Mouse (Mus musculus) urinary bladder, postnatal 14 days (tissue): Measurements from ENCODE around the gene Vmn1r1.
A peak's percentile ranks its signal among the peaks of the same experiment; 100 is the strongest.

Source experiments
- DNase-seq: peaks from one replicate; pipeline ENCODE4 v3.0.0; 2021; ENCODE audit warnings: low spot score

The Vmn1r1 gene

GRCm38 (mm10) chr1:182137204-182138125 lies 26.8 kb downstream of the Vmn1r1 start:
- no peak for DNase-seq

- no peak for DNase-seq
Measured at GRCm38 (mm10) chr1:182130830-182131229, 33.5 kb downstream of the Vmn1r1 start.

DNA sequence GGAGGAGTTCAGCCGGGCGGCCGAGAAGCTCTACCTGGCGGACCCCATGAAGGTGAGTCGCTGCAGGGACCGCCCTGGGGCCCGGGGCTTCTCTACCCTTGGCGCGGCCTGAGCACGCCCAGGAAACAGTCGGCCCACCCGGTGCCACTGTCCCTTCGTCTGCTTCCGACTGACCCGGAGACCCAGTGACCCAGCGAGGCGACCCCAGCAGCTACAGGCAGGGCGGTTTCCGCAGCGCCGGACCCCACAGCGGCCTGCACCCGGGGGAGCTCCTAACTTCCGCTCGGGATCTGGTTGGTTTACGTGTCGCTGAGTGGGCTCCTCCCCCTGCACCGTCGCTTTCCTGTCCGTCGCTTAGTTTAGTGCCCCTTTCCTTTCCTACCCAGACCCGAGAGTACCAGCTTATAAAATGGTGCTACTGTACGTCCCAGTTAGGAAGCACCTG lies 39.3 kb downstream of the Vmn1r1 start:
- peak; percentile 82 for DNase-seq

- DNase-seq = peak; percentile 99
Measured at GRCm38 (mm10) chr1:182124506-182124905, 39.8 kb downstream of the Vmn1r1 start, which contains the start of gene Srp9. Gene Srp9, plus strand, starts transcription at chr1:182124737.

- DNase-seq = no peak
Measured at GRCm38 (mm10) chr1:182122413-182122812, 41.9 kb downstream of the Vmn1r1 start.

- DNase-seq = peak; percentile 76
Measured at GRCm38 (mm10) chr1:182115651-182116408, 48.5 kb downstream of the Vmn1r1 start.

GRCm38 (mm10) chr1:182115197-182115596 lies 49.1 kb downstream of the Vmn1r1 start:
- DNase-seq = peak; percentile 61

DNA sequence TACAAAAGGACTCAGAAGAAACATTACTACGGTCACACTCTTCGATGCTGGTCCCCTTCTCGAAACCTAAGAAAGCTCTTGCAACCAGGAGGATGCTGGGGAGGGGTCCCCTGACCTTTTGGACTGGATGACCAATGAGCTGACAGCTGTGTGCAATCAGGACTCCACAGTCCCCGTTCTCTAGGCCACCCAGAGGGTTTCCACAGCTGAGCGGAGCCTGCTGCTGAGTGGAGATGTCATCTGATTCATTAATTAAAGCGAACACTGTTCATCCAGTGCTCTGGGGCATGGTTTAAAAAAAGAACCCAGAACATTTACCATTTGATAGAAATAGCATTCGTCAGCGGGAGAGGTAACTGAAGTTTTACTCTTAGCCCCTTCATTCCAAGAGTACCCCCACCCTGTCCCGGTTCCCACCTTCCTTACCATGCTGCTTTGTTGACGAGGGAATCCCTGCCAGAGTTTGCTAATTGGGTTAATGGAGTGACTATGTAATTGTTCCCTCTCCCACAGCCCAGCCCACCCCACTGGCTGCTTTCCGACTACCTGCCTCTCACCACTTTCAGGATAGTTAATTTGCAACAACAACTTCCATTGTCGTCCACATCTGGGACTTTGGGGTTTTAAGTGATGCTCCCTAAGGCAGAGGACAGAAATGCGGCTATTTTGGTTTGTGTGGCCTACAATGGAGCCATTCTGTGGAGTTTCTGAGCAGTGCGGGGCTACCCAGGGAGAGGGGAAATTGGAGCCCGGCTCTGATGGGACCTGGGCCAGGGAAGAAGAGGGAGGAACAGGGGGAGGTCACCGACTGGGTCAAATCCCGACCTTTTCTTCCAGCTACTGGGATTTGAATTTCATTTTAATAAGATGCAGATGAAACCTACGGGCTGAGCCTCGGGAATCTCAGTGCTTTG lies 50.4 kb downstream of the Vmn1r1 start:
- no peak for DNase-seq

- DNase-seq = no peak
Measured at GRCm38 (mm10) chr1:182113131-182113530, 51.2 kb downstream of the Vmn1r1 start.

GRCm38 (mm10) chr1:182112385-182112784 lies 51.9 kb downstream of the Vmn1r1 start:
- no peak for DNase-seq

GRCm38 (mm10) chr1:182111386-182112317 lies 52.6 kb downstream of the Vmn1r1 start:
- peak; percentile 73 for DNase-seq

GRCm38 (mm10) chr1:182110708-182111385 lies 53.4 kb downstream of the Vmn1r1 start:
- DNase-seq = peak; percentile 41

DNA sequence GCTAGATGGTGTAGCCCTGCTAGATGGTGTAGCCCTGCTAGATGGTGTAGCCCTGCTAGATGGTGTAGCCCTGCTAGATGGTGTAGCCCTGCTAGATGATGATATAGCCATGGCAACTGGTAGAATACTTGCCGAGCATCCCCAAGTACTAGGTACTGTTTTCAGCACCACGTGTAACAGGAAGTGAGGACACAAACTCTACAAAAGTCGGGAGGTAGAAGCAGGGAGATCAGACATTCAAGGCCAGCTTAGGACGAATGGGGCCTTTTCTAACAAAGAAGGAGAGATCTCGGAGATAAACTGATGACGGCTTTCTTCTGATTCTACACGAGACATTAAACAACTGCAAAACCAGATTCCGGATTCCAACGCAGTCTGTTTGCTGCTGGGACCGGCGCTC lies 54.1 kb downstream of the Vmn1r1 start:
- no peak for DNase-seq

GRCm38 (mm10) chr1:182108397-182109099 lies 55.7 kb downstream of the Vmn1r1 start:
- peak; percentile 56 for DNase-seq

GRCm38 (mm10) chr1:182107251-182107650 lies 57.0 kb downstream of the Vmn1r1 start:
- DNase-seq = no peak

- DNase-seq = no peak
Measured at GRCm38 (mm10) chr1:182105023-182105422, 59.3 kb downstream of the Vmn1r1 start.
